Mouse (Mus musculus) limb, embryonic 11.5 days (tissue): ENCODE results near the gene Gm45713. TPM values are rescaled to one million over a fixed set of nuclear protein-coding genes. Genes with fewer than 3 reads are reported as not detected.
A peak's percentile ranks its signal among the peaks of the same experiment; 100 is the strongest.

Source experiments
- ATAC-seq: fragments of 200-750 bp; cut with Nextera tagmentation; 2 replicates; pipeline ENCODE4 v1.8.0; 2017; ENCODE audit warnings: low read depth; ENCODE audit not compliant: insufficient number of reproducible peaks, low FRiP score, low TSS enrichment
- DNase-seq: peaks from one replicate; pipeline ENCODE4 v3.0.0-alpha.2; 2015; ENCODE audit warnings: low spot score
- H3K27ac ChIP-seq: fragments of 300-500 bp; sonication (generic); replicated peaks from 2 replicates; pipeline ENCODE4 v1.5.1; 2014; ENCODE audit warnings: low read depth, mild to moderate bottlenecking, low read length
- H3K27me3 ChIP-seq: fragments of 300-500 bp; sonication (generic); 2 replicates; pipeline ENCODE4 v1.6.1; 2014; ENCODE audit warnings: mild to moderate bottlenecking, low read length, mixed read lengths; ENCODE audit not compliant: control insufficient read depth, insufficient read depth
- H3K36me3 ChIP-seq: fragments of 300-500 bp; sonication (generic); 2 replicates; pipeline ENCODE4 v1.6.1; 2014; ENCODE audit warnings: mild to moderate bottlenecking, low read length, moderate library complexity, mixed read lengths; ENCODE audit not compliant: control insufficient read depth, insufficient read depth
- H3K4me1 ChIP-seq: fragments of 300-500 bp; sonication (generic); 2 replicates; pipeline ENCODE4 v1.6.1; 2014; ENCODE audit warnings: low read length, mixed read lengths; ENCODE audit not compliant: control insufficient read depth, insufficient read depth
- H3K4me2 ChIP-seq: fragments of 300-500 bp; sonication (generic); 2 replicates; pipeline ENCODE4 v1.6.1; 2014; ENCODE audit warnings: low read depth, mild to moderate bottlenecking, moderate library complexity; ENCODE audit not compliant: severe bottlenecking
- H3K4me3 ChIP-seq: fragments of 300-500 bp; sonication (generic); 2 replicates; pipeline ENCODE4 v1.5.1; 2014; ENCODE audit warnings: low read depth, low read length
- H3K9ac ChIP-seq: fragments of 300-500 bp; sonication (generic); 2 replicates; pipeline ENCODE4 v1.6.1; 2014; ENCODE audit warnings: mild to moderate bottlenecking, low read length
- H3K9me3 ChIP-seq: fragments of 300-500 bp; sonication (generic); 2 replicates; pipeline ENCODE4 v1.6.1; 2016; ENCODE audit warnings: low read length; ENCODE audit not compliant: control insufficient read depth
- WGBS: fragments of 180-500 bp; shearing (Covaris S2); extraction: QIAGEN DNeasy Blood & Tissue Kit; methylation state at CpG from one replicate; pipeline ENCODE4 v1.1.7; 2014; 5-methylcytosine and 5-hydroxymethylcytosine counted together
- polyA plus RNA-seq: library from polyadenylated mRNA; unstranded; fragments of >200 nt; fragmentation: Nextera tagmentation; extraction: Ambion mirVana; gene quantifications from 2 replicates; pipeline ENCODE4 v1.2.1, GENCODE M21; 2014

The Gm45713 gene
- polyA plus RNA-seq, 1 experiment from 2014 or later = 0.45 TPM

DNA sequence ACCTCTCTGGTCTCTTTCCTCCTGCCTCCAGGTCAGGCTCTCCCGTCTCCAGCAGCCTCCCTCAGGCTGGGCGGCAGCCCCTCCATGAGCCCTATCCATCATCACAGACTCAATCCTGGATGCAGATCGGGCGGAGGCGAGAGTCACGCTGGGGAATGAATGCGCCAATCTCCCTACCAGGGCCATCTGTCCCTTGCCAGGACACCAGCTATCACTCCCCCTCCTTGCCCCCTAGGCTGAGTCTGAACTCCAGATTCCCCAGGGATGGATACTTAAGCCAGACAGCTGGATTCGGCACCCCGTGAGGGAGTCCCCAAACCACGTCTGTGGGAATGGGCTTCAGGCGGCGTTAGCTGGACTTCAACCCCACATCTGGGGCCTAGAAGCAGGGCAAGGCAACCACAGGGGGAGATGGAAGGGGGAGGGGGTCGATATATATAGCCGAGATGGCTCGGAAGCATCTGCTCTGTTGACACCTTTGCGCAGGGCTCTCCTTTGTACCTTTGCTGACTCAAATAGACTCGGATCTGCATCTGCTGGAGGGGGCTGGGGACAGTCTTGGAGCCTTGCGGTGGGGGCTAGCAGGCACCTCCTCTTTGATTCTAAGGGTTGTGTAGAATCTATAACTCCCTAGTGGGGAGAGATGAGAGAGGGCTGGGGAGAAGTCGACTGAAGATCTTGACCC lies 31.9 kb upstream of the Gm45713 start:
- H3K4me2 ChIP-seq = no peak overlapping the region
- ATAC-seq (no peak), DNase-seq (no peak)
- H3K27me3 ChIP-seq = peaks cover 76% of the 10 kb centered on the region
- H3K27ac ChIP-seq = no peak overlapping the region
- no peak overlapping the region for H3K9ac ChIP-seq
- H3K36me3 ChIP-seq = no peaks in the 10 kb centered on the region
- H3K4me1 ChIP-seq = no peaks in the 10 kb centered on the region
- WGBS = 2% methylated on average over 19 of the region's 19 CpGs
- peaks cover 14% of the 10 kb centered on the region for H3K9me3 ChIP-seq
- H3K4me3 ChIP-seq = no peak overlapping the region

DNA sequence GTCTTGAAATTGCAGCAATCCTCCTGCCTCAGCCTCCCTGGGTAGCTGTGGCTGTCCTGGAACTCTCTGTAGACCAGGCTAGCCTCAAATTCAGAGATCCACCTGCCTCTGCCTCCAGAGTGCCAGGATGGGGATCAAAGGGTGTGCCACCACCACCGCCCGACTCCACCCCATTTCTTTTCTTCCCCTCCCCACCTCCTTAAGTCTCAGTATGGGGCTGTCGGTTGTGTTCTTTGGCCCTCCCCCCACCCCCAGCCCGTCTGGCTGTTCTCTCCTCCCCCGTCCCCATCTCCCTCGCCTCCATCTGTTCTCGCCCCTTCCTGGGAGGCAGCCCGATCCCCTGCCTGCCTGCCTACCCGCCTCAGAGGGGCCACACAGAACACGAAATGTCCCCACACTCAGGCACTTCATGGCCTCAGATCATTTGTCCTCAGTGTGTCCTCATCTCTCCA lies 30.9 kb upstream of the Gm45713 start:
- Histone ChIP-seq H3K27ac (no peak overlapping the region), H3K27me3 (peaks cover 79% of the 10 kb centered on the region), H3K4me3 (no peak overlapping the region), H3K9me3 (peaks cover 14% of the 10 kb centered on the region), H3K4me1 (0 out of 2 replicates have a peak, but pooled peaks cover 3% of the 10 kb centered on the region), H3K9ac (no peak overlapping the region), H3K4me2 (no peak overlapping the region), H3K36me3 (no peaks in the 10 kb centered on the region)
- no peak for DNase-seq
- no peak for ATAC-seq
- 15% methylated on average over 9 of the region's 10 CpGs for WGBS

DNA sequence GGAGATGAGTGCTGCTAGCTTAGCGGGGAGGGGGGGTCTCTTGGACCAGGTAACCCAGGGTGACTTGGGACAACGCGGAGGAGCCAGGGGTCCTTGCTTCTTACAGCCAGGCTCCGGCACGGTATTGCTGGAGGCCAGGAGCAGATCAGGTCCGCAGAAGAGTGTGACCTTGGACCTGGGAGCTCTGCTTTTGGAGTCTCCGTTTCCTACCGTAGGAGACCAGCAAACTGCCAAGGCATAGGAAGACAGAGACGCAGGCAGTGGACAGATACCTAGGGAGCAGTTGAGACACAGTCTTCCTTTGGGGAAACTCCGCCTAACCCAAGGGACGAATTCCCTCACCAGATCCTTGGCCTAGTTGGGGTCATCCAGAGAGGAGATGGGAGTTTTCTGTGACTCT lies 29.7 kb upstream of the Gm45713 start:
- DNase-seq (no peak), ATAC-seq (no peak)
- no peak overlapping the region for H3K27ac ChIP-seq
- peaks cover 14% of the 10 kb centered on the region for H3K9me3 ChIP-seq
- no peak overlapping the region for H3K4me2 ChIP-seq
- 51% methylated on average over 11 of the region's 11 CpGs for WGBS
- H3K36me3 ChIP-seq = 0 out of 2 replicates have a peak, but pooled peaks cover 3% of the 10 kb centered on the region
- H3K4me1 ChIP-seq = 0 out of 2 replicates have a peak, but pooled peaks cover 3% of the 10 kb centered on the region
- H3K4me3 ChIP-seq = no peak overlapping the region
- peaks cover 71% of the 10 kb centered on the region for H3K27me3 ChIP-seq
- H3K9ac ChIP-seq = no peak overlapping the region

DNA sequence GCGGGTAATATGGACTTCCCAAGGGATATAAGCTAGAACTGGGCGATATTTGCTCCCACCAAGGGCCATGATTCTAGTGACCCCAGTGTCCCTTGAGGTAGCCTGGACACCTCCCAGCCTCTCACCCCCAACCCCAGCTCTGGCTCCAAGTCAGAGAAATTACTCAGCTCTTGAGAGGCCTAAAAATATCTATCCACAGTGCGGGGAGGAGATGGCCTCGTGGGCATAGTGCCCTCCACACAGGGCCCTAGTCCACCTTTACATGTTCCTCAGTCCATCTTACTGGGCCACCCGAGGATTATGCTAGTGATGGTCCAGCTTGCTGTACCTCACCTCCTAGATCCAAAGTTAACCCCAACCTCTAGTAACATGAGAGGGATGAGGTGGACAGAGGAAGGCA lies 28.8 kb upstream of the Gm45713 start:
- H3K4me3 ChIP-seq = no peak overlapping the region
- ATAC-seq (no peak), DNase-seq (no peak)
- H3K4me1 ChIP-seq = 0 out of 2 replicates have a peak, but pooled peaks cover 3% of the 10 kb centered on the region
- no peak overlapping the region for H3K4me2 ChIP-seq
- H3K27ac ChIP-seq = no peak overlapping the region
- H3K27me3 ChIP-seq = peaks cover 71% of the 10 kb centered on the region
- WGBS = 67% methylated on average over 5 of the region's 5 CpGs
- H3K36me3 ChIP-seq = 0 out of 2 replicates have a peak, but pooled peaks cover 3% of the 10 kb centered on the region
- H3K9me3 ChIP-seq = peaks cover 9% of the 10 kb centered on the region
- H3K9ac ChIP-seq = no peak overlapping the region

DNA sequence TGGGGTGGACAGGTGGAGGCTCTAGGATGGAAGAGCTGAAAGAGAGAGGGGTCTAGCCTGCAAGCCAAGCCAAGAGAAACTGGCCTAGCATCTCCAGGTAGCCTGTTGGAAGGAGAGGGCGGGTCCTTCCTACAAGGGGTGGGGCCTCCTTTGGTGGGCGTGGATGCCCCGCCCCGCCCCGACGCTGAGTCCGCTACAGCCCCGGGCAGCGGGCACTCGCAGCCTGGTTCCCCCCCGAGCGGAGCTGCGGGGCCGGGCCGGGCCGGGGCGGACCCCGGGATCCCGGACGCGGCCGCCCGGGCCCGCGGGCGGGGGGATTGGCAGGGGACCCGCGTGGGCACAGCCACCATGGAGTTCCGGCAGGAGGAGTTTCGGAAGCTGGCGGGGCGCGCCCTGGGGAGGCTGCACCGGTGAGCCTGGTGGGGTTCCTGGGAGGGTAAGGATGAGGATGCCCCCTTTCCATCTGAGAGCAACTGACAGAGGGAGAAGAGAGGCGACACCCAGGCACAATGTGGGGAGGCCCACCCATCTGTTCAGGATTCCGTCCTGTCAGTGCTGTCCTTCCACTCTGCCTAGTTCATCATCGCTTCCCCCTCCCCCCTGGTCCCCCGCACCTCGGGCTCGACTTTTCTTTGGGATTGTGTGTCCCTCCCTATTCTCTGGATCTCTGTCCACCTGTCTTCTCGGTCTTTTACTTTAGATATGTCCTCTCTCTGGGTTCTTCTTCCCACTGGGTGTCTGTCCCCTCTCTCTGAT lies 27.9 kb upstream of the Gm45713 start, which contains the start of gene Slc17a7:
Slc17a7 (plus strand) TSS at position 215 of the 756 bp plus-strand sequence.
- H3K4me2 ChIP-seq = peak within 1 kb of the TSS; percentile 70
- no peak within 1 kb of the TSS for H3K27ac ChIP-seq
- peak; percentile 54 for DNase-seq
- H3K4me3 ChIP-seq = peak within 1 kb of the TSS; percentile 30
- no peaks in the 10 kb centered on the region; the same call in 1 of the 2 replicates for H3K9me3 ChIP-seq
- ATAC-seq = no peak
- H3K4me1 ChIP-seq = 0 out of 2 replicates have a peak, but pooled peaks cover 3% of the 10 kb centered on the region
- WGBS = 4% methylated on average over 19 of the region's 41 CpGs
- H3K27me3 ChIP-seq = peaks cover 63% of the 10 kb centered on the region
- H3K9ac ChIP-seq = 0 out of 2 replicates have a peak within 1 kb of the TSS, but pooled peaks have one; percentile 2
- H3K36me3 ChIP-seq = 0 out of 2 replicates have a peak, but pooled peaks cover 3% of the 10 kb centered on the region

DNA sequence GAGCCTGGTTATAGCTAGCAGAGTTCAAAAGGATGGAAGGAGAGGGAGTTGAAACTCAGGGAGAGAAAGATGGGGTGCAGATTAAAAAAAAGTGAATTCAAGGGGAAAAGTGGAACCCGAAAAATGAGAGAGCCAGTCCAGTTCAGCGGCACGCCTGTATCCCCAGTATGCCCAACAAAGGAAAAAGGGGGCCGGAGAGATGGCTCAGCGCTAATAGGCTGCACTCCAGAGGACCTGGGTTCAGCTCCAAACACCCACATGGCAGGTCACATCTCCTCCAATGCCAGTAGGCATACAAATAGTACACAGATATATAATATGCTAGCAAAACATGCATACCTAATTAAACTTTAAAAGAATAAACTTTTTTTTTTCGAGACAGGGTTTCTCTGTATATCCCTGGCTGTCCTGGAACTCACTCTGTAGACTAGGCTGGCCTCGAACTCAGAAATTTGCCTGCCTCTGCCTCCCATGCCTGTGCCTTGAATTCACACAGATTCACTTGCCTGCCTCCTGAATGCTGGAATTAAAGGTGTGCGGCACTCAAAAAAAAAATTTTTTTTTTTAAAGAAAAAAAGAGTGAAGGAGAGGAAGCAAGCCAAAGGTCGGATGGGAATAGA lies 27.1 kb upstream of the Gm45713 start:
- no peak for DNase-seq
- Histone ChIP-seq H3K27ac (no peak overlapping the region), H3K9me3 (no peaks in the 10 kb centered on the region; the same call in 1 of the 2 replicates), H3K9ac (no peak overlapping the region), H3K4me3 (no peak overlapping the region), H3K36me3 (0 out of 2 replicates have a peak, but pooled peaks cover 3% of the 10 kb centered on the region), H3K4me2 (no peak overlapping the region), H3K27me3 (peaks cover 55% of the 10 kb centered on the region), H3K4me1 (0 out of 2 replicates have a peak, but pooled peaks cover 3% of the 10 kb centered on the region)
- ATAC-seq = no peak
- WGBS = 70% methylated on average over 9 of the region's 9 CpGs

DNA sequence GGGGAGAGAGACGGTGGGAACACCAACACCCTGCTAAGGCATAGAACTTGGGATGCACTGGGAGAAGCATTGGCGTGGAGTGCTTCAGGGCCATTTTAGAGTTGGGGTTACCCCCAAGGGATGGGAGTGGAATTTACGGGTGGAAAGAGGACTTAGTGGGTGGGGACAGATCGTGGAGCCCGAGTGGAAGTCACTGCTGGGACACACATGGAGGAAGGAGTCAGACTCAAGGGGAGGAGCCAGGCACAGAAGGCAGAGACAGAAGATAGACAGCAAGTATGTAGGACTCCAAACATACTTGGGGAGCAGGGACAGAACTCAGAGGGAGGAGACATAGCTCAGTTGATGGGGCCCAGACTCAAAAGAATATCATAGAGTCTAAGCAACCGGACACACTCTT lies 26.5 kb upstream of the Gm45713 start:
- H3K4me1 ChIP-seq = 0 out of 2 replicates have a peak, but pooled peaks cover 3% of the 10 kb centered on the region
- H3K4me2 ChIP-seq = peak overlapping the region; percentile 62
- no peak overlapping the region for H3K9ac ChIP-seq
- H3K27me3 ChIP-seq = peaks cover 49% of the 10 kb centered on the region
- H3K4me3 ChIP-seq = peak overlapping the region; percentile 25
- H3K36me3 ChIP-seq = peaks cover 5% of the 10 kb centered on the region; the same call in 1 of the 2 replicates
- WGBS = 25% methylated on average over 6 of the region's 6 CpGs
- H3K9me3 ChIP-seq = no peaks in the 10 kb centered on the region; the same call in 1 of the 2 replicates
- no peak overlapping the region for H3K27ac ChIP-seq
- ATAC-seq = no peak; the same call in 1 of the 2 replicates
- DNase-seq = no peak
